Mouse (Mus musculus): ENCODE measurements at regions not wholly inside any gene's neighbourhood (a gene's known extent, or its start where the extent isn't known, plus 50 kb on each side); places are given as distances from the start of the nearest gene placed in this dataset.
A peak's percentile ranks its signal among the peaks of the same experiment; 100 is the strongest.

DNA sequence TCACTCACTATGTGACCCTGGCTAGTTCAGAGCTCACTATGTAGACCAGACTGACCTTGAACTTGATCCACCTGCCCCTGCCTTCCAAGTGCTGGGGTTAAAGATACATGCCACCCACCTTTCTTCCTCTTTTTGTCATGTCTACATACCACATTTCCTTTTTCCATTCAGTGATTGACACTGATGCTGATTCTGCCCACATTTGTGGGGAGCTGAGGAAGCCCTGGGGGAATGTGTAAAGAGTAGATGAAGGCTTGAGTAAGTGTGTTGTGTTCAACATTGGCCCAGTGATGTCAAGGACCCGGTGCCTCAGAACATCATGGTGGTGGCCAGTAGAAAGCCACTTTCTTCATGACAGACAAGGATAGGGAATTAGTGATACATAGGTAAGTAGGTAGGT is 201.3 kb downstream of the Rpap3 start:
- no peak for ATAC-seq (ENCODE audit: low TSS enrichment)

DNA sequence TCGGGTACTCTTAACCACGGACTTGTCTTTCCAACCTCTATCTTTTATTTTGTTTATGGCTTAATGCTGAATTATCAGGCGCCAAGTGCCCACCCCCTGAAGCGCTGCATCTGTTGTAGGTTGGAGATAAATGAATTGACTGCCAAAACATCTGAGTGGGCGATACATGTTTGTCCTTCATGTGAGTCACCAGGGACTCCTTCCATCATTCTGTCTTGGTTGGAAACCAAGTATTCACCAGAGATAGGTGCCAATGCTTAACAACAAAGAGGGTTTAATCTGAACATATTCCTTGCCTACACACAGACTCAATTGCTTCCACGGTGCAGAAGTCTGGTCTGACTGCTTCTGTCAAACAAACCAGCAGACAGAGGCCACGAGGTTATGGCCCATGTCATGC is 203.6 kb downstream of the Rpap3 start:
- peak; percentile 69 for ATAC-seq (ENCODE audit: low TSS enrichment)

DNA sequence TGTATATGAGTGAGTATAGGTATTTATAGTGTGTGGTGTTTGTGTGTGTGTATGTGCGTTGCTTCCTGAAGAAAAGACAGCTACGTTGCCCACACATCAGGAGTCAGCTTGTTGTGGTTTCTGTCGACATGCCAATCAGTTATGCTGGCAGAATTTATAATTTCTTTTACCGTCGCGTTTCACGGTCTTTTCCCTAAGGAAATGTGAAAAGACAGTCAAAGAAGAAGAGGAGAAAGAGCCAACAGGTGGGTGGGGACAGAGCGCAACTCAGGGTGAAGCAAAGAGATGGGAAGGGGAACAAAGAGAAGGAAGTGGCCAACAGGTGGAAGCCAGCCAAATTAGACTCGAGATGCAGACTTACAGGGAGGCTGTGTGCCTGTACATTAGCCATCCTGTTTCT is 204.2 kb downstream of the Rpap3 start:
- no peak for ATAC-seq (ENCODE audit: low TSS enrichment)

DNA sequence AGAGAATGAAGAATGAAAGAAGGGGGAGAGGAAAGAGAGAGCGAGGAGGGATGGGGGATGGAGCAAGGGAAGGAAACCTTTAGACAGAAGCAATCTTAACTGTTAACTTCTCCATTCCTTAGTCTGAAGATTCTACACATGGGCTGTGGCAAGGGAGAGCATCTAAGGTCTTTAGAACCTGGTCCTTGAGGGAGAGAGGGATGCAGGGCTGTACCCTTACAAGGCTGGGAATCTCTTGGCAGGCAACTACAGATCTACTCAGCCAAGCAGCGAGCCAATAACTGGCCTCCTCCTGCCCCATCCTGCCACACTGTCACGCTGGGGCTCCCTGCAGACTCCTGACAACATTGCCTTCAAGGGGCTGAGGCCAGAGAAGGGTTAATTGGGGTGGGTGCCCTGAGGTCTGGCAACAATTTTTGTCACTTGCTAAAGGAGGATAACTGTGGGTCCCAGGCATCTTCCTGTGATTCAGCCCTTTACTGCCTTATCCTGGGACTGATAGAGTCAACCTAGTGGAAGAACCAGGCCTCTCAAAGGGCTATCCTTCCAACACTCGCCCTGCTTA is 205.7 kb downstream of the Rpap3 start:
- no peak for ATAC-seq (ENCODE audit: low TSS enrichment)

GRCm38 (mm10) chr15:97499240-97499639 is 206.4 kb downstream of the Rpap3 start:
- ATAC-seq (ENCODE audit: low TSS enrichment), result no peak

DNA sequence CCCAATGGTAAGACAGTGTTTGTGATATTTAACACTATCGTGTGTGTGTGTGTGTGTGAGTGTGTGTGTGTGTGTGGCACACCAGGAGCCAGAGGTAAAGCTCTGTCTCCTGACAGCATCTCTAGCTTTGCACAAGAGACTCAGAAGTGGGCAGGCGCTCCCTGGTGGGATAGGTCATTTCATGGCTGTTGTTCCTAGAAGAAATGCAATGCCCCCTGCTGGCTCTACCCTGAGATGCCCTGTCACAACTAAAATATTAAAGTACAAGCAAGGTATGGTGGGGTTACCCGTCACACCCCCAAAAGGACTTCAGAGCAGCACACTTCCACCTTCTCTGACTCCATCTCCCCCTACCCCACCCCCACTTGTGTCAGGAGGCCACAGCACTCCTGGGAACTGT is 207.2 kb downstream of the Rpap3 start:
- no peak for ATAC-seq (ENCODE audit: low TSS enrichment)

- ATAC-seq (ENCODE audit: low TSS enrichment), result no peak
Observed at GRCm38 (mm10) chr15:97496026-97496425, 209.6 kb downstream of the Rpap3 start.

- ATAC-seq (ENCODE audit: low TSS enrichment), result no peak
Observed at GRCm38 (mm10) chr15:97493340-97493739, 212.3 kb downstream of the Rpap3 start.

DNA sequence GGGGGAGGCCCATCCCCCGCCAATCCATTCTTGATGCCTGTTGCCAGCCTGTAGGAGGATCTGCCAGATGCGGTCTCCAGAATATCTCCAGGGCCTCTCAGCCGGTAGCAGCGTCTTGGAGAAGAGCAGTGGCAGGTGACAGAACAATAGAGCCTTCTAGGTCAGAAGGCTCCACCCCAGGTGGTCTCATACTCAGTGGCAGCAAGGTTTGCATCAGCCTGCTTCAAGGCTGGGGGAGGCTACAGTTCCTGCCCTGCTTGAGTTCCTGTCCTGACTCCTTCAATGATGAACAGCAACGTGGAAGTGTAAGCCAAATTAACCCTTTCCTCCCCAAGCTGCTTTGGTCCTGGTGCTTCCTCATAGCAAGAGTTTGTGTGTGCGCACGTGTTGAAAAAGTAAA is 213.8 kb downstream of the Rpap3 start:
- ATAC-seq (ENCODE audit: low TSS enrichment), result no peak

DNA sequence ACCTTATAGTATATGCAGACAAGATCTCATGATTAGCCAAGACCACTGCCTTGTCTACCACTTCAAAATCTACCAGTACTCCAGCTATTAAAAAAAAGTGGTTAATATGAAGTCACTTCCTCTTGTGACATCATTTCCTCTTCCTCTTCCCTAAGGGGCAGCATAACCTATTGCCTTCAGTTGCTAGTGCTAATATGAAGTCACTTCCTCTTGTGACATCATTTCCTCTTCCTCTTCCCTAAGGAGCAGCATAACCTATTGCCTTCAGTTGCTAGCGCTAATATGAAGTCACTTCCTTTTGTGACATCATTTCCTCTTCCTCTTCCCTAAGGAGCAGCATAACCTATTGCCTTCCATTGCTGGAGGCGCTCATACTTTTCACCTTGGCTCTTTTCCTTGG is 218.2 kb downstream of the Rpap3 start:
- ATAC-seq (ENCODE audit: low TSS enrichment), result no peak

DNA sequence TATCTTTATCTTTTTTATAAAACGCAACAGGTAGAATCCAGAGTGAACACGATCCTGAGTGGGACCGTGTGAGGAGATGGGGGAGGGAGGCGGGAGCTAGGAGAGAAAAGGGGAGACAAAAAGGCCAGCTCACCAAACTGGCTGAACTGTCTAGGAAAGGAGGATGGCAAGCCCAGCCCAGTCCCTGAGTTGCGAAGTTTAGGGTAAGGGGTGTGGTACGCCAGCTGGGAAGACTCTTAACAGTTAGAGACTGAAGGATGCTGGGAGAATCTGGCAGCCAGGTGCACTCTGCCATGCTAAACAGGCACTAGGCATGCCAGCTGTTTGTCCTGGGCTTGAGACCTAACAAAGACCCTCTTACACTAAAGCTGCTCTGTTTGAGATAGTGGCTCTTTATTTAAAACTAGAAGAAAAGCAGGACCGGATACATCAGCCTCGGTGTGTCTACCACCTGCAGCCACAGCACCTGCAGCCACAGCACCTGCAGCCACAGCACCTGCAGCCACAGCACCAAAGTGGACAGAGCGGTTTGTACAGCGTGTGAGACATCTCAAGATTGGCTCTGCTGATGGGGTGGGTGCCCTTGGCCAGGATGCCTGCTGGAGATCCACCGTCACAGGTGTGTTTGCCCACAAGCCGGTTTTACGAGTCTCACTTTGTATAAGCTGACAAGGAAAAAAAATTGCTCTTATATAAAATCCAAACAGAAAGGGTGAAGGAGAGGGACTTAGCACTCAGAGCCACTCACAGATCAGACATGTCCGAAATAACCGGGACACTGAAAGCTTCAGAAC is 225.1 kb upstream of the Amigo2 start:
- no peak for ATAC-seq (ENCODE audit: low TSS enrichment)

GRCm38 (mm10) chr15:97471476-97471875 is 224.4 kb upstream of the Amigo2 start:
- no peak for ATAC-seq (ENCODE audit: low TSS enrichment)

DNA sequence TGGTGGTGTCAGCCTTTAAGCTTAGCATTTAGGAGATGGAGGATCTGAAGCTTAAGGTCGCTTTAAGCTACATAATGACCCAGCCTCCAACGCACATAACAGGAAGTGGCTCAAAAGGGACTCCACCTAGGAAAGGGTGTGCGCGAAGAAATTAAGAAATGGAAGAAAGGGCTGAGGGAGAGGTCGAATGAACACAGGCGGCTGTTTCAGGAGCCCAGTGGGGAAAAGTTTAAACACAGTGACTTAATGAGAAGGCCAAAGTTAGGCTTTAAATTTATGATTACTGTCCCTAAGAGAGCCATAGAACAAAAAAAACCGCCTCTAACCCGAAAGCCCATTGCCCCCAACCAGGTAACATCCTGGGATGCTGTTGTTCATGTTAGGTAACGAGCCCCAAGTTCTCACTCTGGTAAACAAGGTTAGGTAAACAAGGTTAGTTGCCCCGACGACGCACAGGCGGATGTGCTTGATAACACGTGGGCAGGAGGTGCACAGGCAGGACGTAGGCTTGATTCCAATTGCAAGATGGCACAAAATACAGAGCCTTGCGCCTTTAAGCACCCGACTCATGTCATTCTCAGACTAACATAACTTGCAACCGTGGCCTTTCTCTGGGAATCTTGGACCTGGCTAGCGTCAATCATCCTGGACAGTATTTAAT is 222.7 kb upstream of the Amigo2 start:
- ATAC-seq (ENCODE audit: low TSS enrichment), result no peak

GRCm38 (mm10) chr15:97468732-97469683 is 221.9 kb upstream of the Amigo2 start:
- no peak for ATAC-seq (ENCODE audit: low TSS enrichment)

DNA sequence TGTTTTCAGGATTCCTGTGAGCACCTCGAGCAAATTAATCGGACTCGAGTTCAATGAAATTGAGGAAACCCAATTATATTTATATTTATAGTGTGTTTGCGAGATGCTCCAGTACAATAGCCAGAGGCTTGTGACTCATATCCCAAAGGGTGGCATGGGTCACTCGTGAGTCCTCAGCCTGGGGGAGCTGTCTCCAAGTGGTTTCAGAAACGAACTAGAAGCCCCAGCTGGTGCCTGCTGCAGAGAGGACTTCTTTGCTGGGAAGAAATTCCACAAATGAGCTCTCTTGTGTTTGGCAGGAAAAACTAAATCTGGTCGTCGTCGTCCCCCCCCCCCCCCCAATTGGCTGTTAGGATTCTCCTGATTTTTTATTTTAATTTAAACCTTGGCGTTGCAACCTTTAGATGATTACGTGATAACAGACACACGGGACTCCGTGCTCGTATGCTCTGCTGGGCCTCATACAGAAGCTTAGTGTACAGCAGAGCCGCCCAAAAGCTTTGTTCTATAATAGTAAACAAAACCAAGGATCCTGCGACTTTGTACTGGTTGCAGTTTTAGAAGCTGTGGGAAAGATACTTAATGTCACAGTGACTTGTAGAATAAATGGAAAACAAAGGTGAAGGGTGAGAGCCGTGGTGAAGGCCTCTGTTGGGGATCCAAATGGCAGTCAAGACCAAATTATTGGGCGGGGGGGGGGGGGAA is 220.8 kb upstream of the Amigo2 start:
- no peak for ATAC-seq (ENCODE audit: low TSS enrichment)

- no peak for ATAC-seq (ENCODE audit: low TSS enrichment)
Observed at GRCm38 (mm10) chr15:97466906-97467465, 219.9 kb upstream of the Amigo2 start.

DNA sequence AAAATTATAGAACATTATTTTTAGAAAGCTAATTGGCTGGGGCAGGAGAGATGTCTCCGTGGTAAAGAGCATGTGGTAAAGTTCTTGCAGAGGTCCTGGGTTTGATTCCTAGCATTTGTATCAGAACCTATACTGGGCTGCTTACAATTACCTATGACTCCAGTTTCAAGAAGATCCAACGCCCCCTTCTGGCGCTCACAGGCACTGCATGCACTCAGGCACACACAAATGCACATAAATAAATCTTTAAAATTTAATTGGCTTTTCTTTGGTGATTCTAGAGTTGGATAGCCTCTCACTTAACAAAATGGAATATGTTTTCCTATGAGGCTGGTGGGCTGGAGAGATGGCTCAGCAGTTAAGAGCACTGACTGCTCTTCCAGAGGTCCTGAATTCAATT is 219.0 kb upstream of the Amigo2 start:
- ATAC-seq (ENCODE audit: low TSS enrichment), result no peak

- ATAC-seq (ENCODE audit: low TSS enrichment), result no peak
Observed at GRCm38 (mm10) chr15:97465366-97465765, 218.3 kb upstream of the Amigo2 start.

DNA sequence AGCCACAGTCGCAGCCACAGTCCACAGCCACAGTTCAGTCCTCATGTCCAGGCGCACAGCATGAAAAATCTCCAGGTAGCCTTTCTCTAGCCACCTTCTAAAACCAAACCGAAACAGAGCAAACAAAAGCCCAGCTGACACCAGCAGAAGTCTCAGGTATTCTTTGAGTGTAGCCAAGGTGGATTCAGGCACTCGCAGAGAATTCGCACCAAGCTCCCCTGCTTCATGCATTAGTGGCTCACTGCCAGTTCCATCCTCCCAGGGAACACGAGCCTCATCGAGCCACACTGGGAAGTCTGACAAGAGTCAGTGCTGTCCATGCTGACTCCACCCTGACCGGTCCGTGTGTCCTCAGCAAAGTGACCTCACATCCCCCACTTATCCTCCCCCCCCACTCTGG is 217.7 kb upstream of the Amigo2 start:
- no peak for ATAC-seq (ENCODE audit: low TSS enrichment)

DNA sequence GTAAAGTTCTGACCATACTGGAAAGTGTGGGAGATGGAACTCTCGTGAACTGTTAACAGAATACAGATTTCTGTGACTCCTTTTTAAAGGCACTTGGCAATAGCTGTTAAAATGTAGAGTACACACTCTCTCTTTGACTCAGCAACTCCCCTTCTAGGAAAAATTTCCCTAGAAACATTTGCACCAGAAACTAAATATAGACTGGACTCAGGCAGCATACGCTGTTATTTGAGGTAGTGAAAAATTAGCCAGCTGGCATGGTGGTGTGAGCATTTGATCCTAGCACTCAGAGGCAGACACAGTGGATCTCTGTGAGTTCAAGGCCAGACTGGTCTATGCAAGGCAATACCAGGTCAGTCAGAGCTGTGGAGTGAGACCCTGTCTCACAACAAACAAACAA is 215.5 kb upstream of the Amigo2 start:
- ATAC-seq (ENCODE audit: low TSS enrichment), result no peak

GRCm38 (mm10) chr15:97462006-97462405 is 214.9 kb upstream of the Amigo2 start:
- no peak for ATAC-seq (ENCODE audit: low TSS enrichment)
